Mouse (Mus musculus) embryonic facial prominence, embryonic 11.5 days (tissue): ENCODE measurements around the gene Rilpl1. TPM values are rescaled to one million over a fixed set of nuclear protein-coding genes. Genes with fewer than 3 reads are reported as not detected.

Experiments used
- ATAC-seq: fragments of 200-750 bp; cut with Nextera tagmentation; replicated peaks from 2 replicates; pipeline ENCODE4 v1.8.0; 2017; ENCODE audit warnings: low read depth; ENCODE audit not compliant: insufficient number of reproducible peaks, low FRiP score, low TSS enrichment
- DNase-seq: peaks from one replicate; pipeline ENCODE4 v3.0.0-alpha.2; 2015; ENCODE audit warnings: low spot score
- H3K27ac ChIP-seq: fragments of 300-500 bp; sonication (generic); replicated peaks from 2 replicates; pipeline ENCODE4 v1.5.1; 2014; ENCODE audit warnings: mild to moderate bottlenecking, low read depth, low read length, control low read depth
- H3K27me3 ChIP-seq: fragments of 300-500 bp; sonication (generic); 2 replicates; pipeline ENCODE4 v1.6.1; 2014; ENCODE audit warnings: mild to moderate bottlenecking, low read length, moderate library complexity, mixed read lengths; ENCODE audit not compliant: control insufficient read depth, insufficient read depth
- H3K36me3 ChIP-seq: fragments of 300-500 bp; sonication (generic); replicated peaks from 2 replicates; pipeline ENCODE4 v1.6.1; 2014; ENCODE audit warnings: low read depth, mild to moderate bottlenecking, low read length, moderate library complexity, mixed read lengths; ENCODE audit not compliant: control insufficient read depth, insufficient read depth
- H3K4me1 ChIP-seq: fragments of 300-500 bp; sonication (generic); 2 replicates; pipeline ENCODE4 v1.6.1; 2014; ENCODE audit warnings: low read length, mixed read lengths; ENCODE audit not compliant: control insufficient read depth, insufficient read depth
- H3K4me2 ChIP-seq: fragments of 300-500 bp; sonication (generic); 2 replicates; pipeline ENCODE4 v1.6.1; 2014; ENCODE audit warnings: low read depth, mild to moderate bottlenecking, control low read depth, low read length, moderate library complexity
- H3K4me3 ChIP-seq: fragments of 300-500 bp; sonication (generic); 2 replicates; pipeline ENCODE4 v1.5.1; 2014; ENCODE audit warnings: low read depth, low read length, control low read depth
- H3K9ac ChIP-seq: fragments of 300-500 bp; sonication (generic); replicated peaks from 2 replicates; pipeline ENCODE4 v1.6.1; 2014; ENCODE audit warnings: mild to moderate bottlenecking, control low read depth, low read length
- H3K9me3 ChIP-seq: fragments of 300-500 bp; sonication (generic); replicated peaks from 2 replicates; pipeline ENCODE4 v1.6.1; 2016; ENCODE audit warnings: mild to moderate bottlenecking, low read length, inconsistent platforms, mixed read lengths; ENCODE audit not compliant: control insufficient read depth
- WGBS: fragments of 180-500 bp; shearing (Covaris S2); extraction: QIAGEN DNeasy Blood & Tissue Kit; methylation state at CpG from one replicate; pipeline ENCODE4 v1.1.7; 2014; 5-methylcytosine and 5-hydroxymethylcytosine counted together
- polyA plus RNA-seq: library from polyadenylated mRNA; unstranded; fragments of >200 nt; fragmentation: Nextera tagmentation; extraction: Ambion mirVana; gene quantifications from 2 replicates; pipeline ENCODE4 v1.2.1, GENCODE M21; 2014

Gene Rilpl1
- polyA plus RNA-seq, 1 experiment from 2014 or later = 26.2 TPM

GRCm38 (mm10) chr5:124453339-124454081 lies 77.7 kb downstream of the Rilpl1 start:
- Histone ChIP-seq H3K9me3 (no peaks in the 10 kb centered on the region), H3K36me3 (peaks cover 26% of the 10 kb centered on the region)

GRCm38 (mm10) chr5:124452494-124453228 lies 78.5 kb downstream of the Rilpl1 start:
- H3K9ac ChIP-seq = no peak overlapping the region
- WGBS = 85% methylated on average over 15 of the region's 15 CpGs
- H3K27ac ChIP-seq = no peak overlapping the region
- no peaks in the 10 kb centered on the region for H3K4me1 ChIP-seq
- H3K4me2 ChIP-seq = no peak overlapping the region
- H3K36me3 ChIP-seq = peaks cover 26% of the 10 kb centered on the region
- no peaks in the 10 kb centered on the region for H3K9me3 ChIP-seq
- no peak overlapping the region for H3K4me3 ChIP-seq
- ATAC-seq = no peak
- no peak for DNase-seq
- H3K27me3 ChIP-seq = no peaks in the 10 kb centered on the region

More at GRCm38 (mm10) chr5:124453339-124454081, 77.7 kb downstream of the Rilpl1 start:
- DNase-seq (no peak), ATAC-seq (no peak)
- Histone ChIP-seq H3K27ac (no peak overlapping the region), H3K4me3 (no peak overlapping the region), H3K4me2 (no peak overlapping the region), H3K4me1 (no peaks in the 10 kb centered on the region), H3K27me3 (no peaks in the 10 kb centered on the region), H3K9ac (no peak overlapping the region)
- WGBS = 82% methylated on average over 13 of the region's 13 CpGs

GRCm38 (mm10) chr5:124450641-124451340 lies 80.4 kb downstream of the Rilpl1 start:
- WGBS = 90% methylated on average over 16 of the region's 16 CpGs
- H3K36me3 ChIP-seq = peaks cover 16% of the 10 kb centered on the region
- H3K4me2 ChIP-seq = no peak overlapping the region
- H3K9ac ChIP-seq = no peak overlapping the region
- no peaks in the 10 kb centered on the region for H3K4me1 ChIP-seq
- no peaks in the 10 kb centered on the region for H3K27me3 ChIP-seq
- ATAC-seq (no peak), DNase-seq (no peak)
- no peaks in the 10 kb centered on the region for H3K9me3 ChIP-seq
- H3K27ac ChIP-seq = no peak overlapping the region
- H3K4me3 ChIP-seq = no peak overlapping the region

- H3K27me3 ChIP-seq = no peaks in the 10 kb centered on the region
- DNase-seq (no peak), ATAC-seq (no peak)
- WGBS = 91% methylated on average over 7 of the region's 7 CpGs
- H3K9ac ChIP-seq = no peak overlapping the region
- no peak overlapping the region for H3K4me3 ChIP-seq
- no peaks in the 10 kb centered on the region for H3K4me1 ChIP-seq
- no peaks in the 10 kb centered on the region for H3K9me3 ChIP-seq
- peaks cover 16% of the 10 kb centered on the region for H3K36me3 ChIP-seq
- H3K27ac ChIP-seq = no peak overlapping the region
- H3K4me2 ChIP-seq = no peak overlapping the region
Measured at GRCm38 (mm10) chr5:124450051-124450450, 81.1 kb downstream of the Rilpl1 start.

- DNase-seq (no peak), ATAC-seq (no peak)
- H3K9me3 ChIP-seq = no peaks in the 10 kb centered on the region
- no peak overlapping the region for H3K4me2 ChIP-seq
- H3K9ac ChIP-seq = no peak overlapping the region; the same call in 1 of the 2 replicates
- no peak overlapping the region for H3K4me3 ChIP-seq
- no peak overlapping the region for H3K27ac ChIP-seq
- peaks cover 16% of the 10 kb centered on the region for H3K36me3 ChIP-seq
- H3K27me3 ChIP-seq = no peaks in the 10 kb centered on the region
- 77% methylated on average over 6 of the region's 6 CpGs for WGBS
- H3K4me1 ChIP-seq = no peaks in the 10 kb centered on the region
Measured at GRCm38 (mm10) chr5:124449494-124449893, 81.7 kb downstream of the Rilpl1 start.

- Histone ChIP-seq H3K9ac (peak overlapping the region; percentile 94), H3K4me3 (peak overlapping the region; percentile 96), H3K27ac (no peak overlapping the region), H3K9me3 (no peaks in the 10 kb centered on the region), H3K27me3 (no peaks in the 10 kb centered on the region), H3K4me2 (peak overlapping the region; percentile 63), H3K36me3 (peaks cover 3% of the 10 kb centered on the region), H3K4me1 (no peaks in the 10 kb centered on the region)
- peak; percentile 61 for DNase-seq
- ATAC-seq = 0 out of 2 replicates have a peak, but pooled peaks have one; percentile 50
- WGBS = 4% methylated on average over 15 of the region's 15 CpGs
Measured at GRCm38 (mm10) chr5:124446301-124446881, 84.8 kb downstream of the Rilpl1 start.

- Histone ChIP-seq H3K4me2 (peak overlapping the region; percentile 63), H3K27ac (peak overlapping the region; percentile 84)
Measured at GRCm38 (mm10) chr5:124445621-124446293, 85.4 kb downstream of the Rilpl1 start.

More at GRCm38 (mm10) chr5:124445621-124446293, 85.4 kb downstream of the Rilpl1 start:
- DNase-seq (no peak), ATAC-seq (peak; percentile 26; the same call in 1 of the 2 replicates)
- Histone ChIP-seq H3K9ac (peak overlapping the region; percentile 94), H3K4me1 (no peaks in the 10 kb centered on the region), H3K27me3 (no peaks in the 10 kb centered on the region), H3K36me3 (peaks cover 3% of the 10 kb centered on the region), H3K9me3 (no peaks in the 10 kb centered on the region), H3K4me3 (peak overlapping the region; percentile 96)
- WGBS = under 1% methylated on average over 39 of the region's 77 CpGs
